Mouse (Mus musculus) lung, postnatal 14 days (tissue): Measurements from ENCODE around the gene Prl2c1.
"Not testable (repeated sequence)": the region's sequence is repeated elsewhere in the genome, so short reads cannot be mapped to it uniquely, and the experiment has no call there.

ENCODE experiments used
- DNase-seq: peaks from one replicate; pipeline ENCODE4 v3.0.0; 2021

Gene Prl2c1

DNA sequence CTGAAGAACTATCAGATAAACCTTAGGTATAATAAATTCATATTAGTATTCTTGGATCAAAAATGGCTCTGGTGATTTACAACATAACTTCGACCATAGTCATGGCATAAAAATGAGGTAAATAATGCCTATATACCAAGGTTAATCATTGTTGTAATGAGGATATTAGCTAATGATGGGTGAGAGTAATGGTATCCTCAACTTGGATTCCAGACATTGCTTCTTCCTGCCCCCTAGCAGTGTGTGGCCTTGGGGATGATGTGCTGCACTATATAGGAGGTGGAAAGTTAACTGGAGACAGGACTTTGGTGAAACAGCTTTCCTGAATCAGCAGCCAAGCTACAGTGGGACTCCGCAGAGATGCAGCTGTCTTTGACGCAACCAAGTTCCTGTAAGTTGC lies at the start of gene Prl2c1:
Prl2c1 (plus strand) TSS at position 301 of the 400 bp plus-strand sequence.
- DNase-seq: no peak

DNA sequence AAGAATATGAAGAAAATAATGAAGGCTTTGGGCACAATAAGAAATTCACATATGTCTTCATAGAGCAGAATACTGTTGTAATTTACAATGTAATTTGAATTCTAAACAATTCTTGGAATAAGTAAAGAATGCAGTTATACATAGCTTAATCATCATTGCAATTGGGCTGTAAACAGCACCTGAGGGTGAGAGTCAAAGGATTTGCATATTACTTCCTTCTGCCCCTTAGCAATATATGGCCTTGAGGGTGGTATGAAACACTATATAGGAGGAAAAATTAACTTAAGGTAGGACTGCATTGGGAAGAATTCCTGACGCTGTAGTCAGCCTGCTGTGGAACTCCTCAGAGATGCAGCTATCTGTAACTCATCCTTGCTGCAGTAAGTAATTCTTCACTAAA lies 47.8 kb upstream of the Prl2c1 start, which contains the start of gene Prl2a1:
Prl2a1 (plus strand) TSS at position 301 of the 400 bp plus-strand sequence.
- no peak for DNase-seq

DNA sequence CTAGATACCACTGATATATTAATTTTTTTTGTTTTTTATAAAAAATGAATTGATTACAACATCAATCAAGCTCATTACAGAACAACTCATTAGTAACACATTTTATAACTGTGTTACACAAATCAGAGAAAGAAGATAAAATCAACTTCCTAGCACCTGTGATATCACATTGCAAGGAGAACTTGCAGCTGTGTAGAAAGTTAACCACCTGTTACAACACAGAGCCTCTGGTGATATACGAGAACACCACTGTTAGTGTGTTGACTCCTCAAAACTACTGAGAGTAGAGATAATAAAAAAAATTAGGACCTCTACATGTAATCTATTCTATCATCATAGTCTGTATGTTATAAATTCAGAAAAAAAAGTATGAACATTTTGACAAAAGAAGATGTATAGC lies 46.4 kb upstream of the Prl2c1 start:
- DNase-seq: no peak

DNA sequence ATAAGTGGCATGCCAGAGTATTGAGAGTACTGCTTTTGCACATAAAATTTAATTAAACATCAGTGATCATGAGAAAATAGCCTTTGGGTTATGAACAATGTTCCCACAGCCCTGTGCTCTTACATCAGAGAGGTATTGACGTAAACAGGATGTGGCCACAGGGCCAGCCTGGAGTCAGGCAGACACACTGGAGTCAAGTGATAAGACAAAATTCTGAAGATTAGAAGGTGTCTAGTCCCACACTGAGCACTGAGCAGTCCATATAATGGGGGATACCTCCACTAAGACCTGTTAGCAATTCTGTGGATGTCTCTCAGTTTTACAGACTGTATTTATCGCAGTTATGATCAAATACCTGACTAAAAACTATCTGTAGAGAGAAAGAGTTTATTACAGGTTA lies 55.1 kb downstream of the Prl2c1 start:
- DNase-seq: not testable (repeated sequence)
